Mouse (Mus musculus): ENCODE measurements at regions not wholly inside any gene's neighbourhood (a gene's known extent, or its start where the extent isn't known, plus 50 kb on each side); places are given as distances from the start of the nearest gene placed in this dataset.
A peak's percentile ranks its signal among the peaks of the same experiment; 100 is the strongest.

GRCm38 (mm10) chr13:83884766-83885543 is 337.1 kb upstream of the Tmem161b start:
- in situ Hi-C loops (cut with MboI; ENCODE audit: low sequenced_read_pairs in 2 of 2, unreplicated experiment in 2 of 2) = no loop called here
- Histone ChIP-seq H3K4me3 (ENCODE audit: insufficient read depth in 1 of 2, low read depth in 1 of 2, low read length in 2 of 2, poor library complexity in 1 of 2, severe bottlenecking in 1 of 2) (no peak overlapping the region), H3K9me3 (ENCODE audit: control insufficient read depth, insufficient read depth, low read depth, low read length) (no peaks in the 10 kb centered on the region), H3K27ac (ENCODE audit: insufficient read depth, low read depth, low read length, poor library complexity, severe bottlenecking) (no peak overlapping the region), H3K4me1 (ENCODE audit: control insufficient read depth in 2 of 2, insufficient read depth in 2 of 2, low read length in 2 of 2, poor library complexity in 1 of 2) (no peaks in the 10 kb centered on the region), H3K9ac (ENCODE audit: insufficient read depth, low read depth, low read length, poor library complexity, severe bottlenecking) (no peak overlapping the region), H3K36me3 (ENCODE audit: control insufficient read depth, insufficient read depth, low read length, poor library complexity, severe bottlenecking) (no peaks in the 10 kb centered on the region)
- no peak for DNase-seq (ENCODE audit: low read depth, low spot score)
- no peak for TF ChIP-seq MAFK (IDR thresholded peaks at IDR 0.05; ENCODE audit: insufficient read depth, low read depth, low read length)
- no peak for TF ChIP-seq CHD2 (IDR thresholded peaks at IDR 0.05; ENCODE audit: low read depth, low read length)
- TF ChIP-seq HCFC1 (IDR thresholded peaks at IDR 0.05; ENCODE audit: borderline replicate concordance, insufficient read depth, low read length) = no peak
- no peak for TF ChIP-seq ZNF384 (IDR thresholded peaks at IDR 0.05; ENCODE audit: low read depth, low read length)
- TF ChIP-seq ZC3H11A (IDR thresholded peaks at IDR 0.05; ENCODE audit: borderline replicate concordance, low read depth, low read length) = no peak

GRCm38 (mm10) chr13:83885729-83886128 is 336.4 kb upstream of the Tmem161b start:
- Histone ChIP-seq H3K27ac (ENCODE audit: insufficient read depth, low read depth, low read length, poor library complexity, severe bottlenecking) (no peak overlapping the region), H3K4me3 (ENCODE audit: insufficient read depth in 1 of 2, low read depth in 1 of 2, low read length in 2 of 2, poor library complexity in 1 of 2, severe bottlenecking in 1 of 2) (no peak overlapping the region), H3K9me3 (ENCODE audit: control insufficient read depth, insufficient read depth, low read depth, low read length) (no peaks in the 10 kb centered on the region), H3K9ac (ENCODE audit: insufficient read depth, low read depth, low read length, poor library complexity, severe bottlenecking) (no peak overlapping the region), H3K36me3 (ENCODE audit: control insufficient read depth, insufficient read depth, low read length, poor library complexity, severe bottlenecking) (no peaks in the 10 kb centered on the region), H3K4me1 (ENCODE audit: control insufficient read depth in 2 of 2, insufficient read depth in 2 of 2, low read length in 2 of 2, poor library complexity in 1 of 2) (no peaks in the 10 kb centered on the region)
- TF ChIP-seq MAFK (IDR thresholded peaks at IDR 0.05; ENCODE audit: insufficient read depth, low read depth, low read length) = no peak
- in situ Hi-C loops (cut with MboI; ENCODE audit: low sequenced_read_pairs in 2 of 2, unreplicated experiment in 2 of 2) = no loop called here
- no peak for DNase-seq (ENCODE audit: low read depth, low spot score)

GRCm38 (mm10) chr13:83914697-83915096 is 307.4 kb upstream of the Tmem161b start:
- Histone ChIP-seq H3K36me3 (ENCODE audit: control insufficient read depth, insufficient read depth, low read length, poor library complexity, severe bottlenecking) (no peaks in the 10 kb centered on the region), H3K4me3 (ENCODE audit: insufficient read depth in 1 of 2, low read depth in 1 of 2, low read length in 2 of 2, poor library complexity in 1 of 2, severe bottlenecking in 1 of 2) (no peak overlapping the region), H3K9me3 (ENCODE audit: control insufficient read depth, insufficient read depth, low read depth, low read length) (no peaks in the 10 kb centered on the region; the same call in 1 of the 2 replicates), H3K9ac (ENCODE audit: insufficient read depth, low read depth, low read length, poor library complexity, severe bottlenecking) (no peak overlapping the region), H3K27ac (ENCODE audit: insufficient read depth, low read depth, low read length, poor library complexity, severe bottlenecking) (no peak overlapping the region), H3K4me1 (ENCODE audit: control insufficient read depth in 2 of 2, insufficient read depth in 2 of 2, low read length in 2 of 2, poor library complexity in 1 of 2) (no peaks in the 10 kb centered on the region)
- TF ChIP-seq HCFC1 (IDR thresholded peaks at IDR 0.05; ENCODE audit: borderline replicate concordance, insufficient read depth, low read length) (no peak), MAFK (IDR thresholded peaks at IDR 0.05; ENCODE audit: insufficient read depth, low read depth, low read length) (no peak), ZNF384 (IDR thresholded peaks at IDR 0.05; ENCODE audit: low read depth, low read length) (no peak), CHD2 (IDR thresholded peaks at IDR 0.05; ENCODE audit: low read depth, low read length) (no peak), ZC3H11A (IDR thresholded peaks at IDR 0.05; ENCODE audit: borderline replicate concordance, low read depth, low read length) (no peak)
- no peak for DNase-seq (ENCODE audit: low read depth, low spot score)
- in situ Hi-C loops (cut with MboI; ENCODE audit: low sequenced_read_pairs in 2 of 2, unreplicated experiment in 2 of 2) = no loop called here

GRCm38 (mm10) chr13:83932761-83933160 is 289.3 kb upstream of the Tmem161b start:
- H3K27ac ChIP-seq (ENCODE audit: insufficient read depth, low read depth, low read length, poor library complexity, severe bottlenecking) = 0 out of 2 replicates have a peak overlapping the region, but pooled peaks have one; percentile 7
- TF ChIP-seq ZNF384 (IDR thresholded peaks at IDR 0.05; ENCODE audit: low read depth, low read length) = no peak
- TF ChIP-seq MAFK (IDR thresholded peaks at IDR 0.05; ENCODE audit: insufficient read depth, low read depth, low read length) = no peak
- no peak for TF ChIP-seq ZC3H11A (IDR thresholded peaks at IDR 0.05; ENCODE audit: borderline replicate concordance, low read depth, low read length)
- no peak for TF ChIP-seq HCFC1 (IDR thresholded peaks at IDR 0.05; ENCODE audit: borderline replicate concordance, insufficient read depth, low read length)
- no peak for TF ChIP-seq CHD2 (IDR thresholded peaks at IDR 0.05; ENCODE audit: low read depth, low read length)
- no peak overlapping the region for H3K4me3 ChIP-seq (ENCODE audit: insufficient read depth in 1 of 2, low read depth in 1 of 2, low read length in 2 of 2, poor library complexity in 1 of 2, severe bottlenecking in 1 of 2)
- no peaks in the 10 kb centered on the region for H3K4me1 ChIP-seq (ENCODE audit: control insufficient read depth in 2 of 2, insufficient read depth in 2 of 2, low read length in 2 of 2, poor library complexity in 1 of 2)
- peak; percentile 25 for DNase-seq (ENCODE audit: low read depth, low spot score)
- no peak overlapping the region for H3K9ac ChIP-seq (ENCODE audit: insufficient read depth, low read depth, low read length, poor library complexity, severe bottlenecking)
- no peaks in the 10 kb centered on the region for H3K9me3 ChIP-seq (ENCODE audit: control insufficient read depth, insufficient read depth, low read depth, low read length)
- H3K36me3 ChIP-seq (ENCODE audit: control insufficient read depth, insufficient read depth, low read length, poor library complexity, severe bottlenecking) = no peaks in the 10 kb centered on the region
- in situ Hi-C loops (cut with MboI; ENCODE audit: low sequenced_read_pairs in 2 of 2, unreplicated experiment in 2 of 2) = no loop called here

- no peak for TF ChIP-seq MAFK (IDR thresholded peaks at IDR 0.05; ENCODE audit: insufficient read depth, low read depth, low read length)
- no peak for TF ChIP-seq ZC3H11A (IDR thresholded peaks at IDR 0.05; ENCODE audit: borderline replicate concordance, low read depth, low read length)
- TF ChIP-seq ZNF384 (IDR thresholded peaks at IDR 0.05; ENCODE audit: low read depth, low read length) = no peak
- no peak for TF ChIP-seq HCFC1 (IDR thresholded peaks at IDR 0.05; ENCODE audit: borderline replicate concordance, insufficient read depth, low read length)
- TF ChIP-seq CHD2 (IDR thresholded peaks at IDR 0.05; ENCODE audit: low read depth, low read length) = no peak
Measured at GRCm38 (mm10) chr13:83946495-83946894, 275.6 kb upstream of the Tmem161b start.

More at GRCm38 (mm10) chr13:83946495-83946894, 275.6 kb upstream of the Tmem161b start:
- Histone ChIP-seq H3K36me3 (ENCODE audit: control insufficient read depth, insufficient read depth, low read length, poor library complexity, severe bottlenecking) (no peaks in the 10 kb centered on the region), H3K4me1 (ENCODE audit: control insufficient read depth in 2 of 2, insufficient read depth in 2 of 2, low read length in 2 of 2, poor library complexity in 1 of 2) (no peaks in the 10 kb centered on the region), H3K4me3 (ENCODE audit: insufficient read depth in 1 of 2, low read depth in 1 of 2, low read length in 2 of 2, poor library complexity in 1 of 2, severe bottlenecking in 1 of 2) (no peak overlapping the region), H3K9ac (ENCODE audit: insufficient read depth, low read depth, low read length, poor library complexity, severe bottlenecking) (no peak overlapping the region), H3K27ac (ENCODE audit: insufficient read depth, low read depth, low read length, poor library complexity, severe bottlenecking) (no peak overlapping the region), H3K9me3 (ENCODE audit: control insufficient read depth, insufficient read depth, low read depth, low read length) (no peaks in the 10 kb centered on the region)
- DNase-seq (ENCODE audit: low read depth, low spot score) = no peak
- in situ Hi-C loops (cut with MboI; ENCODE audit: low sequenced_read_pairs in 2 of 2, unreplicated experiment in 2 of 2) = no loop called here
